Comparison of ENCODE assay signal across 23 mouse cellular contexts in genomic region chr2:66655431-66655830, GRCm38 (mm10). TPM values are rescaled to one million over a fixed set of nuclear protein-coding genes. Genes with fewer than 3 reads are reported as not detected.
DNase-seq lines count a peak whose midpoint lies in the region; ATAC-seq and TF ChIP-seq lines count a peak whose summit lies in the region.
"Had no signal": no experiment of that assay in that cellular context is flagged by ENCODE, and none has a peak within 500 bp of the region (broad histone marks: within the 10 kb centered on the region; RNA-seq: fewer than 3 reads in every experiment).

No protein-coding gene starts in this region.

- no peak for DNase-seq in embryonic facial prominence, embryonic 10.5 days (ENCODE audit: low spot score)
- DNase-seq in kidney, postnatal 36 days, result no peak
- DNase-seq in lung, postnatal 0 days (ENCODE audit: low spot score), result peak; percentile 44
- DNase-seq in lung, adult 18-20 months, result no peak
- no peak for DNase-seq in gastrocnemius, adult 8-10 months (ENCODE audit: low spot score in 2 of 2)
- DNase-seq: adrenal gland, postnatal 25 days; cerebellum, adult 18-20 months; cerebellum, postnatal 36 days; gastrocnemius, postnatal 36 days; kidney, adult 2 months had no signal

- H3K4me2 ChIP-seq in embryonic facial prominence, embryonic 13.5 days, result no peak overlapping the region
- no peak overlapping the region for H3K4me2 ChIP-seq in kidney, embryonic 15.5 days
- no peak overlapping the region for H3K4me2 ChIP-seq in lung, postnatal 0 days (replicated peaks; ENCODE audit: low read depth, low read length)
- H3K4me2 ChIP-seq in stomach, embryonic 16.5 days (ENCODE audit: low read depth, low read length), result no peak overlapping the region
- H3K4me2 ChIP-seq: limb, embryonic 12.5 days; neural tube, embryonic 15.5 days had no signal

- 75% methylated on average over 2 of the region's 2 CpGs for WGBS in embryonic facial prominence, embryonic 13.5 days
- WGBS in embryonic facial prominence, embryonic 10.5 days, result 90% methylated on average over 2 of the region's 2 CpGs
- 75% methylated on average over 2 of the region's 2 CpGs for WGBS in kidney, embryonic 15.5 days
- WGBS in lung, postnatal 0 days, result 25% methylated on average over 2 of the region's 2 CpGs
- 42% methylated on average over 2 of the region's 2 CpGs for WGBS in stomach, embryonic 16.5 days

- peak; percentile 32; the same call in 1 of the 2 replicates for ATAC-seq in embryonic facial prominence, embryonic 13.5 days (ENCODE audit: insufficient number of reproducible peaks, insufficient read depth, low FRiP score, low TSS enrichment, low read depth)
- ATAC-seq in kidney, embryonic 15.5 days (replicated peaks; ENCODE audit: low FRiP score), result 0 out of 2 replicates have a peak, but pooled peaks have one; percentile 22
- peak; percentile 59 for ATAC-seq in lung, postnatal 0 days
- peak; percentile 58; the same call in 1 of the 2 replicates for ATAC-seq in stomach, embryonic 16.5 days (ENCODE audit: insufficient read depth, low FRiP score)
- ATAC-seq: forebrain, embryonic 16.5 days had no signal

- no peak overlapping the region for H3K9ac ChIP-seq in embryonic facial prominence, embryonic 13.5 days
- H3K9ac ChIP-seq in kidney, embryonic 15.5 days, result no peak overlapping the region
- H3K9ac ChIP-seq in lung, postnatal 0 days (replicated peaks; ENCODE audit: low read depth), result no peak overlapping the region
- no peak overlapping the region for H3K9ac ChIP-seq in stomach, embryonic 16.5 days (ENCODE audit: low read length)
- H3K9ac ChIP-seq: limb, embryonic 12.5 days; liver, embryonic 14.5 days; neural tube, embryonic 15.5 days had no signal

- no peaks in the 10 kb centered on the region for H3K9me3 ChIP-seq in embryonic facial prominence, embryonic 13.5 days
- no peaks in the 10 kb centered on the region for H3K9me3 ChIP-seq in embryonic facial prominence, embryonic 10.5 days
- H3K9me3 ChIP-seq in kidney, embryonic 15.5 days (replicated peaks), result no peaks in the 10 kb centered on the region
- H3K9me3 ChIP-seq in lung, postnatal 0 days (ENCODE audit: low read length), result no peaks in the 10 kb centered on the region
- no peaks in the 10 kb centered on the region for H3K9me3 ChIP-seq in stomach, embryonic 16.5 days (replicated peaks; ENCODE audit: control insufficient read depth, low read length)
- H3K9me3 ChIP-seq: heart, embryonic 10.5 days; limb, embryonic 12.5 days; midbrain, embryonic 10.5 days; neural tube, embryonic 15.5 days had no signal

- TF ChIP-seq EP300 in lung, postnatal 0 days (IDR thresholded peaks at IDR 0.05), result no peak

- H3K4me3 ChIP-seq in embryonic facial prominence, embryonic 13.5 days, result no peak overlapping the region
- no peak overlapping the region for H3K4me3 ChIP-seq in embryonic facial prominence, embryonic 10.5 days
- H3K4me3 ChIP-seq in kidney, embryonic 15.5 days (replicated peaks), result no peak overlapping the region
- no peak overlapping the region for H3K4me3 ChIP-seq in lung, postnatal 0 days (ENCODE audit: low read depth, low read length)
- H3K4me3 ChIP-seq in stomach, embryonic 16.5 days (replicated peaks; ENCODE audit: low read length), result no peak overlapping the region
- H3K4me3 ChIP-seq: heart, embryonic 10.5 days; limb, embryonic 12.5 days; midbrain, embryonic 10.5 days; myocyte; neural tube, embryonic 15.5 days had no signal

- H3K27me3 ChIP-seq in embryonic facial prominence, embryonic 13.5 days, result no peaks in the 10 kb centered on the region
- H3K27me3 ChIP-seq in embryonic facial prominence, embryonic 10.5 days (replicated peaks; ENCODE audit: low read depth, poor library complexity, severe bottlenecking), result no peaks in the 10 kb centered on the region
- no peaks in the 10 kb centered on the region for H3K27me3 ChIP-seq in kidney, embryonic 15.5 days
- no peaks in the 10 kb centered on the region for H3K27me3 ChIP-seq in lung, postnatal 0 days (replicated peaks; ENCODE audit: insufficient read depth, low read length)
- no peaks in the 10 kb centered on the region for H3K27me3 ChIP-seq in stomach, embryonic 16.5 days (ENCODE audit: control insufficient read depth, insufficient read depth, low read length)
- H3K27me3 ChIP-seq: limb, embryonic 12.5 days; neural tube, embryonic 15.5 days had no signal

- TF ChIP-seq CTCF in lung, postnatal 0 days (IDR thresholded peaks at IDR 0.05), result no peak

- H3K27ac ChIP-seq in embryonic facial prominence, embryonic 13.5 days, result no peak overlapping the region
- H3K27ac ChIP-seq in embryonic facial prominence, embryonic 10.5 days (replicated peaks), result no peak overlapping the region
- no peak overlapping the region for H3K27ac ChIP-seq in kidney, embryonic 15.5 days
- H3K27ac ChIP-seq in lung, postnatal 0 days (ENCODE audit: low read length), result no peak overlapping the region
- H3K27ac ChIP-seq in stomach, embryonic 16.5 days (ENCODE audit: low read length), result no peak overlapping the region
- H3K27ac ChIP-seq: heart, embryonic 10.5 days; limb, embryonic 12.5 days; liver, embryonic 14.5 days; macrophage; midbrain, embryonic 10.5 days; neural tube, embryonic 15.5 days had no signal

- H3K36me3 ChIP-seq in embryonic facial prominence, embryonic 13.5 days, result no peaks in the 10 kb centered on the region
- H3K36me3 ChIP-seq in embryonic facial prominence, embryonic 10.5 days (replicated peaks), result no peaks in the 10 kb centered on the region
- H3K36me3 ChIP-seq in kidney, embryonic 15.5 days, result no peaks in the 10 kb centered on the region
- H3K36me3 ChIP-seq in lung, postnatal 0 days (ENCODE audit: insufficient read depth, low read length), result no peaks in the 10 kb centered on the region
- no peaks in the 10 kb centered on the region for H3K36me3 ChIP-seq in stomach, embryonic 16.5 days (ENCODE audit: control insufficient read depth, insufficient read depth, low read length)
- H3K36me3 ChIP-seq: G1E; heart, embryonic 10.5 days; limb, embryonic 12.5 days; midbrain, embryonic 10.5 days; neural tube, embryonic 15.5 days had no signal

- H3K4me1 ChIP-seq in embryonic facial prominence, embryonic 13.5 days, result no peaks in the 10 kb centered on the region
- H3K4me1 ChIP-seq in embryonic facial prominence, embryonic 10.5 days, result no peaks in the 10 kb centered on the region
- H3K4me1 ChIP-seq in kidney, embryonic 15.5 days, result no peaks in the 10 kb centered on the region
- no peaks in the 10 kb centered on the region for H3K4me1 ChIP-seq in lung, postnatal 0 days (ENCODE audit: insufficient read depth, low read depth, low read length)
- no peaks in the 10 kb centered on the region for H3K4me1 ChIP-seq in stomach, embryonic 16.5 days (ENCODE audit: control insufficient read depth, insufficient read depth, low read length)
- H3K4me1 ChIP-seq: heart, embryonic 10.5 days; limb, embryonic 12.5 days; midbrain, embryonic 10.5 days; neural tube, embryonic 15.5 days had no signal

RNA-seq across cellular contexts. Expression of gene Scn9a, which starts 20.7 kb away (rescaled TPM):
- polyA plus RNA-seq in embryonic facial prominence, embryonic 13.5 days (2015; fragmentation: Nextera tagmentation; extraction: Ambion mirVana), result 0.73 and 1.5 TPM in 2 replicates
- 1.2 and 2.7 TPM in 2 replicates for polyA plus RNA-seq in embryonic facial prominence, embryonic 10.5 days (2016; fragmentation: Nextera tagmentation; extraction: Ambion mirVana)
- 0.96 and 1.4 TPM in 2 replicates for polyA plus RNA-seq in kidney, embryonic 15.5 days (2015; fragmentation: Nextera tagmentation; extraction: Ambion mirVana)
- polyA plus RNA-seq in lung, postnatal 0 days (2015; fragmentation: Nextera tagmentation; extraction: Ambion mirVana), result 0.06 TPM in 2 replicates
- 1.1 TPM in 2 replicates for polyA plus RNA-seq in stomach, embryonic 16.5 days (2015; fragmentation: Nextera tagmentation; extraction: Ambion mirVana)
- not detected for total RNA-seq in gastrocnemius, adult 8-10 months (2022)
- total RNA-seq: gastrocnemius, postnatal 36 days; hematopoietic stem cell, adult 5-6 weeks had no signal
- polyA plus RNA-seq: G1E, macrophage had no signal
